Mouse (Mus musculus) liver, adult (tissue): ENCODE results near the gene Mettl7b.
"Not testable (repeated sequence)": the region's sequence is repeated elsewhere in the genome, so short reads cannot be mapped to it uniquely, and the experiment has no call there.

ENCODE experiments used
- GATA4 ChIP-seq: IDR thresholded peaks from 2 replicates; pipeline ENCODE4 v1.6.1; 2014; ENCODE audit warnings: mild to moderate bottlenecking, low read length; ENCODE audit not compliant: insufficient replicate concordance

The Mettl7b gene

GRCm38 (mm10) chr10:128960590-128961584 is at the start of gene Mettl7b:
TSS of gene Mettl7b (minus strand) at chr10:128960988.
- TF ChIP-seq GATA4 = no peak

- no peak for TF ChIP-seq GATA4
Measured at GRCm38 (mm10) chr10:129010288-129010841, 49.6 kb upstream of the Mettl7b start, which contains the start of gene Olfr763. TSS of gene Olfr763 (plus strand) at chr10:129010791.

DNA sequence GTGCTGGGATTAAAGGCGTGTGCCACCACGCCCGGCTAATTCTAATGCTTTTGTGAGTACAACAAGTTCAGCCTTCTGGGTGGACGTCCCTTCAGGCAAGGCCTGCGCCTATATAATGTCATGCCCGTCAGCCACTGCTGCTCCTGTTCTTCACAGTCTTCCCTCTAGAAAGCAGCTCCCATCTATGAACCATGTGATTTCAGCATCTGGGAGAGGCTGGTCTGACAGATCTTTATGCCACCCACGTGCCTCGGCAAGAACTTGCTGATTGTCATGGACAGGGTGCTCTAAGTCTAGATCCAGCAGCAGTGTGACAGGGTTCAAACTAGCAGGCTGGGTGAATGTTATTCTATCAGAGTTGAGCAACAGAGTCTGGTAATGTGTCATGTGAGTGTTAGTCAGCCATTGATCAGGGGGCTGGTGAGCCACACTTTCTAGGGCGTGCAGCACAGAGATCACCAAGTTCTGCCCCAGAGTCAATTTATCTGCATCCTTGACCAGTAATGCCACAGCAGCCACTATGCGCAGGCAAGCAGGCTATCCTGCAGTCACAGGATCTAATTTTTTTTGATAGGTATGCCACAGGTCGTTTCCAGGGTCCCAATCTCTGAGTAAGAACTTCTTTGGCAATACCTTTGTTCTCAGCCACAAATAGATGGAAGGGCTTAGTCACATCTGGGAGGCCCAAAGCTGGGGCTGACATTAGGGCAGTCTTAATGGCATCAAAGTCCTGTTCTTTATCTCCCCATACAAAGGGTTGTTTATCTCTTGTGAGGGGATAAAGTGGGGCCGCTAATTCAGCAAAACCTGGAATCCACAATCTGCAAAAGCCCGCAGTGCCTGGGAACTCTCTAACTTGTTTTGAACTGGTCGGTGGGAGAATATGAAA is 43.5 kb upstream of the Mettl7b start:
- no peak for TF ChIP-seq GATA4

DNA sequence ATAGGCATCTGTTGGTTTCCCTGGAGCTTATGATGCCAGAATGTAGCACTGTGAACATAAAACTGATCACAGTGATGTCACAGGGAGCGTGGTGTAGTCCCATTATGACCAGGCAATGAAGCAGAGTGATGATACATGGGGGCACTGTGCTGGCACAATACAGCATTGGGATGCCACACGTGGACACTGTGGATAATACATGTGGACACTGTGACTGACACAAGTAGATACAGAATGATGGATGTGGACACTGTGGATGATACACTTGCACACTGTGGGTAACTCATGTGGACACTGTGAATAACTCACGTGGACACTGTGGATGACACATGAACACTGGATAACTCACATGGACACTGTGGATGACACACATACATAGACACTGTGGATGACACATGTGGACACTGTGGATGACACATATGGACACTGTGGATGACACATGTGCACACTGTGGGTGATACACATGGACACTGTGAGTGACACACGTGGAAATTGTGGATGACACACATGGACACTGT is 35.8 kb upstream of the Mettl7b start:
- TF ChIP-seq GATA4 = no peak

GRCm38 (mm10) chr10:128995796-128996195 is 35.0 kb upstream of the Mettl7b start:
- TF ChIP-seq GATA4 = no peak

DNA sequence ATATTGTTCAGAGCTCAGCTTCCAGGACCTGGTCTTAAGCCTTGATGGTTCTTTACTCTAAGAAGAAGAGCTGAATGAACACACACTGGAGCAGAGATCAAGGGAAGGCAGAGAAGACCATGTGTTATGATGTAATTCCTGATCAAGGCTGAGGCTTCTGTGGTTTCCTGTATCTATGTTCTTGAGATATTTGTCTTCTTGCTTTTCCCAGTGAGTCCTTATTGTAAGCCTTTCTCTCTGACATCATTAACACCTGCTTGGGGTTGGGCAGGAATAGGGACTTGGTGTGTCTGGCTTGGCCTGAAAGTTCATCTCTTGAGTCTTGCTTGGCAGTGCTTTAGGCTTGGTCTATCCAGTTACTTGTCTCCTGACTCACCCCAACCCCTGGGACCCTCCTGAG is 30.2 kb upstream of the Mettl7b start:
- TF ChIP-seq GATA4 = no peak

- not testable (repeated sequence) for TF ChIP-seq GATA4
Measured at GRCm38 (mm10) chr10:128989131-128989530, 28.3 kb upstream of the Mettl7b start, which contains the start of gene Olfr9. TSS of gene Olfr9 (plus strand) at chr10:128989431.

GRCm38 (mm10) chr10:128980644-128981365 is 20.0 kb upstream of the Mettl7b start:
- no peak for TF ChIP-seq GATA4

DNA sequence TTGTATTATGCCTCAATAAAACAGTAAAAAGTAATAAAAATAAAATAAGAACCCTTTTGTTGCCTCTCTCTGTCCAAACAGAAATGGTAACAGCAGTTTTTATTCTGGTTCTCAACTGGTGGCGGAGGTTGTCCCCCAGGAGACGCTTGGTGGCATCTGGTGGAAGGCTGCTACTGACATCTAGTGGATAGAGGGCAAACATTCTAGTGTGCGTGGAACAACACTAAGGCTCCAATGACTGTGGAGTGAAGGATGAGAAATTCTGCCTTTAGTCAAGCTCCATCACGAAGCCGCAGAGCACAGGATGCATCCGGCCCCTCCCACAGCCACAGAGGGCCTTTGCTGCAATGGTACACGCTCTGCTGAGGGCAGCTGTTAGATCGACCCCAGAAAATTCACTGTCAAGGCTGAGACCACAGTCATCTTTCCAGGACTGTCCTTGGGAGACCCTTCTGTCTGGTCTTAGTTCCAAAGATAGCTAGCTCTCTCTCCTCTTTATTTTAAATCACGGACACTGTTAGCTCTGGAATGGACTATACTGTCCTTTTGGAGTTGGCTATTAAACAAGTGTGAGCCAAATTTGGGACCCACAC is 16.8 kb upstream of the Mettl7b start:
- TF ChIP-seq GATA4 = no peak

GRCm38 (mm10) chr10:128976395-128976794 is 15.6 kb upstream of the Mettl7b start:
- TF ChIP-seq GATA4 = no peak

DNA sequence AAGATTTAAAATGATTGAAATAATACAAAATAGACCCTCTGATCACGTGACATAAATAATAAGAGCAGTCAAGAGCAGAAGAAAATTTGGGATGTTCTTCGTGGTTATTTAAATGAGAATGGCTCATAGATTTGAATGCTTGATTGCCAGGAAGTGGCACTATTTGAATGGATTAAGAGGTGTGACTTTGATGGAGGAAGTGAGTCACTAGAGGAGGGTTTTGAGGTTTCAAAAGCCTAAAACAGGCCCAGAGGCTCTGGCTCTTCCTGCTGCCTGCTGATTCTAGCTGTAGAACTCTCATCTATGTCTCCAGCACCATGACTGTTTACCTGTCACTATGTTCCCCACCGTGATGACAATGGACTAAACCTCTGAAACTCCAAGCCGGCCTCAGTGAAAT is 12.1 kb upstream of the Mettl7b start:
- no peak for TF ChIP-seq GATA4

DNA sequence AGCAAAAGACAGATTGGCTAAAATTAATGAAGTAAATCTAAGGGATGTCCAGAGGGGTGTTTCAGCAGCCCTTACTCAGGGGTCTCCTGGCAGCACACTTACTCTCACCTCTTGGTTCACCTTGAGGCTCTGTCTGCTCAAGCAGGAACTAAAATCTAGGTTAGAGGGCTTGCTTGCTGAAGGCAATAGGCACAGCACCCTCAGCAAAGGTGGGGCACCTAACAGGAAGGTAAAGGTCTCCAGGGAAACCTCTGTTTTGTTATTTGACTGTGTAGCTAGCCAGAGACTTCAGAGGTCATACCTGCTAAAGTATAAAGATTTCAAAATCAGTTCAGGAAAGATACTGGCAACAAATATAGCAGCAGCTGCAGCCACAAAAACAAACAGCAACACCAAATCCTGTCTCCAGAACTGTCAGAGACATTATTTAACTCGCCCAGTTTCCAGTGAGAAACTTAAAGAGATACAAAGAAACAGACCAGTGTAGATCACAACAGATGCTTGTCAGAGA is 10.0 kb upstream of the Mettl7b start:
- TF ChIP-seq GATA4 = no peak

DNA sequence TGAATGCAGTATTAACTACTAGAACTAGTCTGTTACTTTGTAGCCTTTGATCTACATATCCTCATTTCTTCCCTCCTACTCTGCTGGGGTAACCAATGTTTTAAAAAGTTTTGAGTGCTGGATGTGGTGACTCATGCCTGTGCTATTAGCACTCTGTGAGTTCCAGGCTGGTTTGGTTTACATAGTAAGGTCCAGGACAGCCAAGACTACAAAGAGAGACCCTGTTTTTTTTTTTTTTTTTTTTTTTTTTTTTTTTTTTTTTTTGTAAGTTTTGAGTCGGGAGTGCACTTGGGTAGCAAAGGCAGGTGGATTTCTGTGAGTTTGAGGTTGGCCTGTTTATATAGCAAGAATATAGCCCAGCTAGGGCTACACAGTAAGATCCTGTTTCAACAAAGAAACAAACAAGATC is 7.6 kb upstream of the Mettl7b start:
- TF ChIP-seq GATA4 = no peak

DNA sequence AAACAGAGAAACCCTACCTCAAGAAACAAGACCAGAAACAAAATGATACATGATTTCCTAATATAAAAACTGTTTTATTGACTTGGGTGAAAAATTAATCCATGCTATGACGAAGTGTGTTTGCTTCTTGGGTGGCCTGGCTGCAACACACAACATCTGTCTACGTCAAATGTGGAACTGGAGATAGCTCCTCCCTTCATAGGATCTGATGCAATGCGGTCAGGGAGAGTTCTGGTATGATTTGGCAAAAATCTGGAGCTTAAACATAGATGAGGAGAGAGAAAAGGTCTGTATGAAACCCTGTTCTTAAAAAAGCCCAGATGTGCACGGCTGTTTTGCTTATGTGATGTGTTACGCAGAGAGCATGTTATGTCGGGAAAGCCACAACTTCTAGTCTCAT is 5.1 kb upstream of the Mettl7b start:
- TF ChIP-seq GATA4 = no peak
